Mouse (Mus musculus) heart, postnatal 0 days (tissue): ENCODE measurements around the gene Gpd2. TPM values are rescaled to one million over a fixed set of nuclear protein-coding genes. Genes with fewer than 3 reads are reported as not detected.

Experiments
- ATAC-seq: fragments of 200-750 bp; cut with Nextera tagmentation; 2 replicates; pipeline ENCODE4 v1.8.0; 2017; ENCODE audit warnings: low read depth, moderate number of reproducible peaks, moderate library complexity; ENCODE audit not compliant: insufficient read depth
- DNase-seq: peaks from one replicate; pipeline ENCODE4 v3.0.0-alpha.2; 2016; ENCODE audit warnings: low spot score
- H3K27ac ChIP-seq: fragments of 300-500 bp; sonication (generic); 2 replicates; pipeline ENCODE4 v1.5.1; 2014; ENCODE audit warnings: low read depth, mild to moderate bottlenecking
- H3K27me3 ChIP-seq: fragments of 300-500 bp; sonication (generic); 2 replicates; pipeline ENCODE4 v1.6.1; 2014; ENCODE audit warnings: low read length, mixed read lengths; ENCODE audit not compliant: control insufficient read depth, insufficient read depth
- H3K36me3 ChIP-seq: fragments of 300-500 bp; sonication (generic); replicated peaks from 2 replicates; pipeline ENCODE4 v1.6.1; 2014; ENCODE audit warnings: low read length, mixed read lengths; ENCODE audit not compliant: control insufficient read depth, insufficient read depth
- H3K4me1 ChIP-seq: fragments of 300-500 bp; sonication (generic); 2 replicates; pipeline ENCODE4 v1.6.1; 2014; ENCODE audit warnings: antibody characterized with exemption; ENCODE audit not compliant: control insufficient read depth, insufficient read depth
- H3K4me2 ChIP-seq: fragments of 300-500 bp; sonication (generic); 2 replicates; pipeline ENCODE4 v1.6.1; 2014; ENCODE audit warnings: low read depth, mild to moderate bottlenecking, low read length, moderate library complexity
- H3K4me3 ChIP-seq: fragments of 300-500 bp; sonication (generic); 2 replicates; pipeline ENCODE4 v1.5.1; 2014; ENCODE audit warnings: low read depth, low read length
- H3K9ac ChIP-seq: fragments of 300-500 bp; sonication (generic); replicated peaks from 2 replicates; pipeline ENCODE4 v1.6.1; 2014; ENCODE audit warnings: low read depth, low read length, mixed read lengths
- H3K9me3 ChIP-seq: fragments of 300-500 bp; sonication (generic); replicated peaks from 2 replicates; pipeline ENCODE4 v1.6.1; 2016; ENCODE audit warnings: low read length; ENCODE audit not compliant: control insufficient read depth
- CTCF ChIP-seq: IDR thresholded peaks from 2 replicates; pipeline ENCODE4 v1.5.1; 2016; ENCODE audit warnings: antibody characterized with exemption, control low read depth, low read depth
- EP300 ChIP-seq: IDR thresholded peaks from 2 replicates; pipeline ENCODE4 v1.6.1; 2016; ENCODE audit warnings: antibody characterized with exemption, low read depth
- WGBS: fragments of 180-500 bp; shearing (Covaris S2); extraction: QIAGEN DNeasy Blood & Tissue Kit; methylation state at CpG from one replicate; pipeline ENCODE4 v1.1.7; 2014; 5-methylcytosine and 5-hydroxymethylcytosine counted together
- polyA plus RNA-seq: library from polyadenylated mRNA; unstranded; fragments of >200 nt; fragmentation: Nextera tagmentation; extraction: Ambion mirVana; gene quantifications from 2 replicates; pipeline ENCODE4 v1.2.1, GENCODE M21; 2015
- total RNA-seq: library from RNA; depleted of rRNA; stranded (reverse); fragments of >200 nt; gene quantifications from 2 replicates; pipeline ENCODE4 v1.2.3, GENCODE M21; 2014; ENCODE audit warnings: low replicate concordance

Gene Gpd2
- total and polyA plus RNA-seq, 2 experiments from 2014 or later: 9.0 to 10.6 TPM

GRCm38 (mm10) chr2:57283791-57284190 lies 46.4 kb downstream of the Gpd2 start:
- no peak for TF ChIP-seq EP300
- TF ChIP-seq CTCF: no peak
- DNase-seq (no peak), ATAC-seq (no peak)
- no peaks in the 10 kb centered on the region for H3K4me1 ChIP-seq
- H3K9me3 ChIP-seq: no peaks in the 10 kb centered on the region
- H3K9ac ChIP-seq: no peak overlapping the region
- no peak overlapping the region for H3K4me3 ChIP-seq
- WGBS: 89% methylated on average over 7 of the region's 7 CpGs
- no peaks in the 10 kb centered on the region for H3K36me3 ChIP-seq
- H3K4me2 ChIP-seq: no peak overlapping the region
- H3K27ac ChIP-seq: no peak overlapping the region
- no peaks in the 10 kb centered on the region for H3K27me3 ChIP-seq

GRCm38 (mm10) chr2:57285197-57285596 lies 47.8 kb downstream of the Gpd2 start:
- H3K4me1 ChIP-seq: no peaks in the 10 kb centered on the region
- WGBS: 88% methylated on average over 4 of the region's 4 CpGs
- H3K27me3 ChIP-seq: no peaks in the 10 kb centered on the region
- H3K27ac ChIP-seq: no peak overlapping the region
- H3K4me3 ChIP-seq: no peak overlapping the region
- ATAC-seq (no peak), DNase-seq (no peak)
- H3K9ac ChIP-seq: no peak overlapping the region
- TF ChIP-seq CTCF (no peak), EP300 (no peak)
- H3K9me3 ChIP-seq: no peaks in the 10 kb centered on the region
- H3K4me2 ChIP-seq: no peak overlapping the region
- H3K36me3 ChIP-seq: no peaks in the 10 kb centered on the region

- no peaks in the 10 kb centered on the region for H3K4me1 ChIP-seq
- H3K4me2 ChIP-seq: no peak overlapping the region
- no peak for ATAC-seq
- no peak for DNase-seq
- no peak overlapping the region for H3K27ac ChIP-seq
- H3K36me3 ChIP-seq: no peaks in the 10 kb centered on the region
- H3K4me3 ChIP-seq: no peak overlapping the region
- WGBS: 70% methylated on average over 1 of the region's 1 CpGs
- TF ChIP-seq CTCF: no peak
- TF ChIP-seq EP300: no peak
- no peaks in the 10 kb centered on the region for H3K9me3 ChIP-seq
- no peak overlapping the region for H3K9ac ChIP-seq
- H3K27me3 ChIP-seq: no peaks in the 10 kb centered on the region
Observed at GRCm38 (mm10) chr2:57287986-57288385, 50.6 kb downstream of the Gpd2 start.

- Histone ChIP-seq H3K36me3 (no peaks in the 10 kb centered on the region), H3K9ac (no peak overlapping the region), H3K27me3 (no peaks in the 10 kb centered on the region), H3K9me3 (no peaks in the 10 kb centered on the region), H3K4me3 (no peak overlapping the region), H3K4me2 (no peak overlapping the region), H3K4me1 (no peaks in the 10 kb centered on the region), H3K27ac (no peak overlapping the region)
- no peak for TF ChIP-seq CTCF
- no peak for TF ChIP-seq EP300
- ATAC-seq: no peak
- WGBS: 84% methylated on average over 2 of the region's 2 CpGs
- DNase-seq: no peak
Observed at GRCm38 (mm10) chr2:57293571-57293970, 56.1 kb downstream of the Gpd2 start.

- WGBS: 63% methylated on average over 4 of the region's 4 CpGs
- ATAC-seq (no peak), DNase-seq (no peak)
- no peak overlapping the region for H3K4me2 ChIP-seq
- no peak overlapping the region for H3K4me3 ChIP-seq
- no peaks in the 10 kb centered on the region for H3K4me1 ChIP-seq
- no peak overlapping the region for H3K9ac ChIP-seq
- H3K27me3 ChIP-seq: no peaks in the 10 kb centered on the region
- TF ChIP-seq EP300 (no peak), CTCF (no peak)
- H3K27ac ChIP-seq: no peak overlapping the region
- H3K9me3 ChIP-seq: no peaks in the 10 kb centered on the region
- H3K36me3 ChIP-seq: no peaks in the 10 kb centered on the region
Observed at GRCm38 (mm10) chr2:57296069-57296468, 58.6 kb downstream of the Gpd2 start.

- H3K9ac ChIP-seq: no peak overlapping the region
- no peak for DNase-seq
- no peaks in the 10 kb centered on the region for H3K9me3 ChIP-seq
- no peak overlapping the region for H3K4me3 ChIP-seq
- TF ChIP-seq EP300: no peak
- no peak for TF ChIP-seq CTCF
- H3K36me3 ChIP-seq: no peaks in the 10 kb centered on the region
- no peaks in the 10 kb centered on the region for H3K27me3 ChIP-seq
- H3K4me1 ChIP-seq: no peaks in the 10 kb centered on the region
- H3K4me2 ChIP-seq: no peak overlapping the region
- WGBS: 84% methylated on average over 4 of the region's 4 CpGs
- no peak overlapping the region for H3K27ac ChIP-seq
- no peak for ATAC-seq
Observed at GRCm38 (mm10) chr2:57297226-57297625, 59.8 kb downstream of the Gpd2 start.
